Mouse (Mus musculus): Measurements from ENCODE around the gene Rap1gap2.

The Rap1gap2 gene

GRCm38 (mm10) chr11:74610545-74611176 lies at the start of gene Rap1gap2:
Gene Rap1gap2 (minus strand): TSS chr11:74610915.
- DNase-seq (ENCODE audit: low spot score in 2 of 2): no peak

DNA sequence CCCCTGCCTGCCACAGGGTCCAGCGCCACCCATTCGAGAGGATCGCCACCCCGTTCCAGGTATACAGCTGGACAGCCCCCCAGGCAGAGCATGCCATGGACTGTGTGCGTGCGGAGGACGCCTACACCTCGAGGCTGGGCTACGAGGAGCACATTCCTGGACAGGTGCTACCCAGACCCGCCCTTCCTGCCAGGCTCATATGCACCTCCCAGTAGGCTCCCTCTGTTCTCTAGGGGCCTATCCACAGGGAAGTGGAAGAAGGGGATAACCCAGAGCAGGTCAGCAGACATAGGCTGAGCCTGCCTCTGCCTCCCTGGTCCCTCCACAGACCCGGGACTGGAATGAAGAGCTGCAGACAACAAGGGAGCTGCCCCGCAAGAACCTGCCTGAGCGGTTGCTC lies 49.6 kb upstream of the Rap1gap2 start:
- no peak for DNase-seq (ENCODE audit: low spot score in 2 of 2)

- no peak for DNase-seq (ENCODE audit: low spot score in 2 of 2)
Observed at GRCm38 (mm10) chr11:74655941-74656340, 45.2 kb upstream of the Rap1gap2 start.

DNA sequence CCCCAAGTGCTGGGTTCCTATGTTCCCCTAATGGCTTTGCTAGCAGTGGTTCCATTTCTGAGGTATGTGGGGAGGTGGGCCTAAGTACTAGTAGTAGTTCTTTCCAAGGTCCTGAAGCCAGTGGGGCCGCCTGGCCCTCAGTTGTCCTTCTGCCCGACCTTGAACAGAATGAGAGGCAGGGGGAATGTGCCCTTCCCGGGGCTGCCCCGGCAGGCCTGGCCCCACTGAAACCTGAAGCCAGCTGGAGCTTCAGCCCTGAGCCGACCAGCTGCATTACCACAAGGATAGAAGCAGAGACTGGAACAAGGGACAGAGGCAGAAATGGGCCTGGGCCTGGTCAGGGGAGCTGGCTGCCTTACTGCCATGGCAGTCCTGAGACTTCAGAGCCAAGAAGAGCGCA lies 42.7 kb upstream of the Rap1gap2 start:
- no peak for DNase-seq (ENCODE audit: low spot score in 2 of 2)

- no peak for DNase-seq (ENCODE audit: low spot score in 2 of 2)
Observed at GRCm38 (mm10) chr11:74652791-74653191, 42.1 kb upstream of the Rap1gap2 start.

DNA sequence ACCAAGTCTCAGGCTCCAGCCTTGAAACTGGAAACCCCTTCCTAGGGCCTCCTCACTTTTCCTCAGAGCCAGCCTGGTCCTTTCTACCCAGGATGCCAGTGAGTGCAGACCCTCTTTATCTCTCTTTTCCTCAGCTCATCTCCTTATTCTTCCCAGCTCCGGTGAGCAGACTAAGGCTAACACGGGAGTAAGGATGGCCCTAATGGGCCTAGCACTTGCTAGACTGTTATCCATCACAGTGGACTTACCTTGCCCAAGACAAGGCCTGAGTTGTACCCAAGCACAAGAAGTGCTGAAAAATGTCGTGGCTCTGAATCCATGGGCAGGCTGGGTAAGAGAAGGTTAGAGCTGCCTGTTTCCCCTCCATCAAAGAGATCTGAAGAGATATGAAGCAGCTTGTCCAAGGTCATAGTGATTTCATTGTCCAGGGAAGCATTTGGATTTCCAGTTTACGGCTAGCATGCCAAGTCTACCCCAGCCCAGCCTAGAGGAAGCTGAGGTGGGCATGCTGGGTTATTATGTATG lies 39.9 kb upstream of the Rap1gap2 start:
- no peak for DNase-seq (ENCODE audit: low spot score in 2 of 2)

DNA sequence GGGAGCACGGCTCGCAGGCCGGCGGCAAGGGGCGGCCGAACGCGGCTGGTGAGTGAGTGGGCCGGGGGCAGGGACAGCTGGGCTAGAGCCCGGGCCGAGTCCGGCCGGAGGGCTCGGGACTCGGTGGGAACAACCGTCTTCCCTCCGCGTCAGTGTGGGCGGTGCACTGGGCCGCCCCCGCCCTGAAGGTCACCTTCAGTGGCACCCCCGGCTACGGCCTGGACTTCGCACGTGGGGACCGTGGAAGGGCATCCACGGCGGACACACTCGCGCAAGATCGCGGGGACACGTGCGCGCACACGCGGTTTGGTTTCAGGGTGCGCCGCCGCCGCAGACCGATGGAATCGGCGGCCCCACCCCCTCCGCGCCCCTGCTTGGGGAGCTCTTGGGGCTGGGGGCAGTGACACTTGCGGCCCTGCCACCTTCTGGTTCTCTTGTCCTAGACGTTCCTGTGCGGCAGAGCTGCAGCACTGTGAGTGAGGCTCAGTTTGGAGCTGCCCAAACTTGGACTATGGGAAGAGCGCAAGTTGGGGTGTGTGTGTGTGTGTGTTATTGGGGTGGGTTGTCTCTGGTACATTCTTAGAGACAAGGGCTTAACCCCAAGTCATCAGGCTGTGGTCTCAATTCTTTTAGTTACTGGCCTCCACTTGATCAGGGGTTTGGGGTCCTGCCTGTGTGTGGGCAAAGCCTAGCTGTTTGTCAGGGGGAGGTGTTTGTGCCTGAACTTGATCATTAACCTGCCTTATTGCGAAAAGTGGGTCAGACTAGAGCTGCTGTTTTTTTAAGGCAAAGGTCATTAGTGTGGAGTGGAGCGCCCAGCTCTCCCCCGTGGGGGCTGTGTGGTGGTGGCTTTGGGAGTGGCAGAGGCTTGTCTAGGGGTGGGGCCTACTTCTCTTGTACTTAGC lies 39.2 kb upstream of the Rap1gap2 start:
- peak in 1 of 2 experiments; percentile 48 for DNase-seq (ENCODE audit: low spot score in 2 of 2)

- DNase-seq (ENCODE audit: low spot score in 2 of 2): peak; percentile 94 to 97
Observed at GRCm38 (mm10) chr11:74649095-74649646, 38.5 kb upstream of the Rap1gap2 start, which contains the start of gene Cluh. Gene Cluh (plus strand): TSS chr11:74649495.

DNA sequence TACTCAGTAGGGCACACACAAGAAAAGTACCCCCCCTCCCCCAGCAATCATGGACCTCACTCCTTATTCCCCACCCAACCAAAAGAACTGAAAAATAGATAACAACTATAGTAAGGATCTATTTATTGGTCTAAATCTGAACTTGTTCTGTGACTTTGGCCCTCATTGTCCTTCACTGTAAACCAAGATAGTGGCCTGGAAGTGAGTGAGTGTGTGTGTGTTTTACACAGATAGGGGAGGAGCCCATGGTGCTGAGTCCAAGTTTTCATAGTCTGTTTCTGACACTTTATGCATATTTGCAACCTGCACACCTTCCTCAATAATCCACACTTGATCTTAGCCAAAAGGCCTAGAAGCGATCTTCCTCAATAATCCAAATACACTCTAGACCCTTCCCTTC lies 38.0 kb upstream of the Rap1gap2 start:
- DNase-seq (ENCODE audit: low spot score in 2 of 2): no peak

DNA sequence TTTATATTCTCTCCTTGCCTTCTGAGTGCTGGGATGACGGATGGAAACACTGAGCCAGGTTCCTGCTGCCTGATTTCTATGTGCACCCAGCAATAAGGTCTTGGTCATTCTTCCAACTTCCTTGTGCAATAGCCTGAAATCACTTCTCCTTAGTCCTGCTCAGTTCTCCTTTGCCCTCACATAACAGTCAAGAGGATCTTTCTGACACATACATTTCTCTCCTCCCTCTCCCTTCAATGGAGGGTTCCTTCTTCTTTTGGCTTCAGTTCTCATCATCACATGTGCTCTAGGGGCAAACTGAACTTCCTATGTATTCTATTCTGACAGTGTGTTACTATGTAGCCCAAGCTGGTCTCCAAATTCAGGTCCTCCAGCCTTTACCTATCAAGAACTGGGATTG lies 37.3 kb upstream of the Rap1gap2 start:
- DNase-seq (ENCODE audit: low spot score in 2 of 2): no peak

DNA sequence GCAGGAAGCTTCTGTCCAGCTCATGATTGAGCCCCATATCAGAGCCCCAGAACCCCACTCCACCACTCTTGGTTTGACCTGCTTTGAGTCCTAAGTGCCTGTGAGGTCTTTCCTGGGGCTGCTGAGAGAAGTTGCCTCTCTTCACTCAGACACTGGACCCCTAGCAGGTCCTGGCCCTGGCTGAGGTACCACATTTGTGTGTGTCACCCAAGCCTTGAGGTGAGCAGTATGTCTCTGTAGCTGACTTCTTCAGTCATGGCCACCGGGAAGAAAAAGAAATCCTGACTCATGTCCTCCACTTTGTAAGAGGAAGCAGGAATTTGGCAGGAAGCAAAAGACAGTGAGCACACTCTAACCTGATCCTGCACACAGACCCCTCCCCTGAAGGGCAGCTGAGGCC lies 28.9 kb upstream of the Rap1gap2 start:
- no peak for DNase-seq (ENCODE audit: low spot score in 2 of 2)

DNA sequence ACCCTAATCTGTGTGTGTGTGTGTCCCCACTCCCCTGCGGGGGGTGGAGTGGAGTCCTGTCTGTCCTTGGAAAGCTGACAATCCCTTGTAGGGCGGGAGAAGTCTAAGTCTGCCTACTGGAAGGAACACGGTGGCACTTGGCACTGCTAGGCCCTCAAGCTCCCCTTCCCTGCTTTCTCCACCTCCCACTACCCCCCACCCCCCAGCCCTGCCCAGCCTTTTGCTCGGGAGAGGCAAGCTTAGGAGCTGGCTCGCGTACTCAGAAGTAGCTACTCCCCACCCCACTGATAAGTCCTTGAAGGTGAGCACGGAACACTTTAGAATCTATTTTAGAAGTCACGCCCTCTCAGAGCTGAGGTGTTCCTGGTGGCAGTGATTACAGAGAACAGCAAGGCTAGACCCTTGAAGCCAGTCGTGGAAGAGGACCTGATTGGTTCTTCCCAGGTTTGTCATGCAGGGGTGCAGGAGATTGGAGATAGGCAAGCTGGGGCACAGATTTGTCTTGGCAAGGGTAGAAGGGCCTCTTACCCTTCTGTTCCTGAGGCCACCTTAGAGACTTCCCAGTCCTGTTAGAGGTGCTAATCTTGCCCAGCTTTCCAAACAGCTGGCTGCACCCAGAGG lies 28.2 kb upstream of the Rap1gap2 start:
- DNase-seq (ENCODE audit: low spot score in 2 of 2): no peak

DNA sequence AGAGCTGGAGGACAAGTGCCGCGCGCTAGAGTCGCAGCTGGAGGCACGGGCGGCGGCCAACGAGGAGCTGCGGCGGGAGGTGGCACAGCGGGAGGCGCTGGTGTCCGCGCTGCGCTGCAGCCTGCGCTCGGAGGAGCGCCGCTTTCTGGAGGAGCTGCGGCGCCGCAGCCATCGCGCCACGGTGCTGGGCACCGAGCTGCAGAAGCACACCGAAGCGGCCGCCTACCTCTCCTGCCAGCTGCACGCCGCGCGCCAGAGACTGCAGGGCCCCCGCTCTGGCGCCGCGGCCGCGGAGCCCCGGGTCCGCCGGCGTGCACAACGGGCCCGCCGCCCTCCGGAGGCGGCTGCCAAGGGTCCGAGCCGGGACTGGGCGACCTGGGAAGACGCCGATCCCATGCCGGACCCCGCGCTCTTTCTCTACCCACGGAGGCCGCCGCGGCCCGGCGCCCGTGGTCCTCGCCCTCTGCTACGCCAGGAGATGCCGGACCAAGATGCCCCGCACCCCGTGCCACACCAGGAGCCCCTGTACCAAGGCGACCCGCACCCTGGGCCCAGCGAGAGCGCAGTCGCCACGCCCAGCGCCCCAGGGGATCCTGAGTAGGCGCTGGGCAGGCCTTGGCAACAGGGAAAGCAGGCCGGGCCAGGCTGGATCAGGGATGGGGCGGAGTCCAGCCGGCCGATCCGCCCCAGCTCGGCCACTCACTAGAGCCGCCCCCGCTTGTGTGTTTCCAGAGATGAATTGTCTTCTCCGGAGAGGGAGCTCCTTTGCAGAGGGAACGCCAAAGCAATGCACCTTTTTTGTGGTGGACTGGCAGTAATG lies 27.5 kb upstream of the Rap1gap2 start:
- peak; percentile 36 to 68 for DNase-seq (ENCODE audit: low spot score in 2 of 2)

DNA sequence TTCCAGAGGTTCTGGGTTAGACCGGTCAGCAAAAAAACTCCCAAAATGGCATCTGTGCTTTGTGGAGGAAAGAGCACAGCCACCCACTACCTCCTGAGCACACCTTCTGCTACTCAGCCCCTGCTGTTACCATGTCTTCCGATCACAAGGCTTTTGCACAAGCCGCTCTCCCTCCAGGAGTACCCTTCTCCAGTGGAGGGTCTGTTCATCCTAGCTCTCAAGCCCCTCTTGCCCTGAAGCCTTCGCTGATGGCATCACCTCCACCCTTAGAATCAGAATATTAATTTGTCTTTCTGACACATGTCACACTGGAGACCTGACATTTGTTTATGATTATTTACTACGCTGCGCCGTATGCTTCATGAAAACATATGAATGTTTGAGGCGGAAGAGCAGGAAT lies 26.8 kb upstream of the Rap1gap2 start:
- no peak for DNase-seq (ENCODE audit: low spot score in 2 of 2)

- DNase-seq (ENCODE audit: low spot score in 2 of 2): peak in 1 of 2 experiments; percentile 68
Observed at GRCm38 (mm10) chr11:74634490-74635275, 24.0 kb upstream of the Rap1gap2 start.

DNA sequence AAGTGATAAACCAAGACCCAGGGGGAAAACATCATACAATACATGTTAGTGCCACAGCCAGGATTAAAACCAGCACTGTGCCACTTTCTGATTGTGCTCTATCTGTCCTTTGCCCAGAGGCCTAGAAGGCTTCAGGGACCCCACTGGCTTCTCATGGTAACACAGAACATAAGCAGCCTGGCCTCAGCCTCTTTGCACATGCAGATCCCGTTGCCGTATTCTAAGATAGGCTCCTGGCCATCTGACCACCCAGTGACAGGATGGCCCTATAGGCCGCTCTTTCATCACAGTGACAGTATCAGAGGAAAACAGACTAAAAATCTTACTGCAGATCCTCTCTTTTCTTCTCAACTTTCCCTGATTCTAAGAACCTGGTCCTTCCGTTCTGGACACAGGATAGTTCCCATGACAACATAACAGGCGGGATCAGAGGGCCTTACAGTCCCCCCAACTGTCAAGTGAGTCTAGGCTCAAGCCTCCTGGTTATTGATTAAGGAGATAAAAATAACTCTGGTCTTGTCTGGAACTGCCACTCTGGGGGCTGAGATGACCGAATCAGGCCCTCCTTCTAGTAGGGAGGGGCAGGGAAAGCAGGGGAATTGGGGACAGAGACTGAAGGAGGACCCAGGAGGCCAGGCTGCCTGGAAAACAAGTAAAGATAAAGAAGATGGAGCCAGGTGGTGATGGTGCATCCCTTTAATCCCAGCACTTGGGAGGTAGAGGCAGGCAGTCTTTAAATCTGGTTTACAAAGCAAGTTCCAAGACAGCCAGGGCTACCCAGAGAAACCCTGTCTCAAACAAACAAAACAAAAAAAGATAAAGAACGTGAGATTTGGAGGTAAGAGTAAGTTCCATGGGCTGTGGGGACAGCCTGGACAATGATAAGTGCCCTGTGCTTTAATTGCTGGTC lies 21.4 kb upstream of the Rap1gap2 start:
- no peak for DNase-seq (ENCODE audit: low spot score in 2 of 2)

- DNase-seq (ENCODE audit: low spot score in 2 of 2): no peak
Observed at GRCm38 (mm10) chr11:74627481-74627880, 16.8 kb upstream of the Rap1gap2 start.

GRCm38 (mm10) chr11:74625333-74625732 lies 14.6 kb upstream of the Rap1gap2 start:
- no peak for DNase-seq (ENCODE audit: low spot score in 2 of 2)

- DNase-seq (ENCODE audit: low spot score in 2 of 2): peak in 1 of 2 experiments; percentile 38
Observed at GRCm38 (mm10) chr11:74623693-74624092, 13.0 kb upstream of the Rap1gap2 start.

Data from spleen, postnatal 10 days (tissue).